Mouse (Mus musculus) heart, postnatal 25 days (tissue): ENCODE measurements around the gene Mroh3. TPM values are rescaled to one million over a fixed set of nuclear protein-coding genes. Genes with fewer than 3 reads are reported as not detected.

ENCODE experiments used
- DNase-seq: peaks from one replicate; pipeline ENCODE4 v3.0.0; 2022; ENCODE audit warnings: low spot score
- intact Hi-C: fragments of 180-260 bp; cut with DNase I; formaldehyde crosslinking; loops from one replicate; pipeline ENCODE4 v1.15.1; 2025
- total RNA-seq, 2 experiments: library from RNA; stranded (reverse); gene quantifications; 2 replicates each; pipeline ENCODE4 v1.2.3; 2021

Mroh3 gene
- total RNA-seq, 2 experiments from 2014 or later = not detected

GRCm38 (mm10) chr1:136161333-136161921, 51.2 kb downstream of the Mroh3 start:
- intact Hi-C loops = no loop called here
- no peak for DNase-seq

DNA sequence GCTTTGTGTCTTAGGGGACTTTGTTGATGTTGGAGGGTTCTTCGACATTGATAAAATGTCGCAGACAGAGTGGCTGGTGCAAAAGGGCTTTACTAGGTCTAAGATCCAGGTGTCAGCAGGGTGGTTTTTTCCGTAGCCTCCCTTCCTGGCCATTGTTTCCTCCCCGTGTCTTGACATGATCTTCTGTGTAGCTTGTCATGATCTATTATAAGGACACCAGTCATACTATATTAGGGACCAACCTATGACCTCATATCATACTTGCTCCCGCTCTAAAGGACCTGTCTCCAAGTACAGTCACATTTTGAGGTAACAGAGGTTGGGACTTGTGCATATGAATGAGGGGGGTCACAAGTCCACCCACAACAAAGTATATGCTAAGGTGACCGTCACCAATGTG, 51.7 kb downstream of the Mroh3 start:
- intact Hi-C loops = no loop called here
- no peak for DNase-seq

- intact Hi-C loops = no loop called here
These were observed 52.3 kb downstream of the Mroh3 start for GRCm38 (mm10) chr1:136160297-136160696.

DNA sequence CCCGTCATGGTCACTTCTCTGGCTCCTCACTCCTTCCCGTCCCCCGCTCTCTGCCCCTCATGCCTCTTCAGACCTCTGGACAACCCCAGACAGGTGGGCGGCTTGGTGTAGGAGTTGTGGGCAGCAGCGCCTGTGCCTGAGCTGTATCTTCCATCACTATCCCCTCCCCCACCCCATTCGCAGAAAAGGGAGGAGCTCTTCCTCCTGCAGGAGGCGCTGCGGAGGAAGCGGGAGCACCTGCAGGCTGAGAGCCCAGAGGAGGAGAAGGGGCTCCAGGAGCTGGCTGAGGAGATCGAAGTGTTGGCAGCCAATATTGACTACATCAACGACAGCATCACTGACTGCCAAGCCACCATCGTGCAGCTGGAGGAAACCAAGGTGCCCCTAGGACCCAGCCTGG, 52.8 kb downstream of the Mroh3 start:
- intact Hi-C loops = no loop called here
- no peak for DNase-seq

More at GRCm38 (mm10) chr1:136160297-136160696, 52.3 kb downstream of the Mroh3 start:
- no peak for DNase-seq

- DNase-seq = no peak
- intact Hi-C loops = no loop called here
These were observed 55.7 kb downstream of the Mroh3 start for GRCm38 (mm10) chr1:136156951-136157350.

- intact Hi-C loops = no loop called here
- DNase-seq = no peak
These were observed 56.3 kb downstream of the Mroh3 start for GRCm38 (mm10) chr1:136156304-136156703.

GRCm38 (mm10) chr1:136151371-136151770, 61.3 kb downstream of the Mroh3 start:
- DNase-seq = no peak
- intact Hi-C loops = no loop called here

GRCm38 (mm10) chr1:136149702-136150101, 62.9 kb downstream of the Mroh3 start:
- intact Hi-C loops = no loop called here
- DNase-seq = no peak

- intact Hi-C loops = no loop called here
These were observed 69.1 kb downstream of the Mroh3 start for GRCm38 (mm10) chr1:136143514-136143913.

DNA sequence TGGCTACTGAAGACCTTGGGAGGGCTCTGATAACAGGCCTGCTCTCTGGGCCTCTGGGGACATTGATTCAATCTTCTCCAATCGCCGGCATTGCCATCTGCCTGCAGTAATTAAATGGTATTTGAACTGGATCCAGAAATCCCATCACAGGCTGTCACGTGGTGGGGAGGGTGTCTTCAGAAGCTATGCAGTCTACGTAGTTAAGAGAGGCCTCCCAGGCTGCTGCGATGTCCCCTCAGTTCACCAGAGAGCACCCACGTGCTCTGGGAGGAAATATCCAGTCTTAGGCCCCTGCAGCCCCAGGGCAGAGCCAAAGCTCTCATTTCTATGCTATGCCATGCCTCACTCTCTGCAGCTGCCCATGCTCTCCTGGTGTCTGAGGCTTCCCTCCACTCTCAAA, 70.3 kb downstream of the Mroh3 start:
- no peak for DNase-seq
- intact Hi-C loops = no loop called here

More at GRCm38 (mm10) chr1:136143514-136143913, 69.1 kb downstream of the Mroh3 start:
- no peak for DNase-seq

DNA sequence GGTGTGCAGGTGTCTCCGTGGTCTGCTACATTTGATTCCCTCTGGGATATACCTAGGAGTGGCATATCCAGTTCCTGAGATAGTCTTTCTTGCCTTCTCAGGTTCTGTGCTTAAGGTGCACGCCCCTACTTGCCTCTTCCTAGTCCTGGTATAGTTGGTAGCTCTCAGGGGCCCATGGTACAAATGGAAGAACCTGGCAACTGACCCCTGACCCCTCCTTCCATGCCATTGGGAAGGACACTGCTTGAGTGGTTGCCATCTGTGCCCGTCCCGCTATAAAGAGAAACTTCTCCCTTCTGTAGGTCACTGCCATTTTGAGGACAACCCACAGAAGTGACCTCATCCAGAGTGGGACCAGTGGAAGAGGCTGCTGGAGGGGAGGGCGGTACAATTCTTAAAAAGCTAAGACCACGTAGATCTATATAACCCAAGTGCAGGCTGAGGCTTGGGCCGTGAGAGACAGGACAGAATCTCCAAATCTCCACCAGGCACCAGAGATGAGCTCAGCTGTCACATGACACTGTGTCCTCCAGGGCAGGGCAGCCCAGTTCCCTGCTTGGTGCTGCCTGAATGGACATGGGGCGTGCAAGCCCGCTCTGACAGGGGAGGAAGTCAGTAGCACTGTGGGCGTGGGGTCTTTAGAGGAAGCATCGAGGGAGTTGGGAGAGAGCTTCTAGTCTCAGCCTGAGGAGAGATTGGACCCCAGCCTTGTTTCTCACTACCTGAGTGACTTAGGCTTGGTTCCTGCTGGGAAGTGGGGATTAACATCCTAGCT, 71.3 kb downstream of the Mroh3 start:
- no peak for DNase-seq
- intact Hi-C loops = no loop called here

DNA sequence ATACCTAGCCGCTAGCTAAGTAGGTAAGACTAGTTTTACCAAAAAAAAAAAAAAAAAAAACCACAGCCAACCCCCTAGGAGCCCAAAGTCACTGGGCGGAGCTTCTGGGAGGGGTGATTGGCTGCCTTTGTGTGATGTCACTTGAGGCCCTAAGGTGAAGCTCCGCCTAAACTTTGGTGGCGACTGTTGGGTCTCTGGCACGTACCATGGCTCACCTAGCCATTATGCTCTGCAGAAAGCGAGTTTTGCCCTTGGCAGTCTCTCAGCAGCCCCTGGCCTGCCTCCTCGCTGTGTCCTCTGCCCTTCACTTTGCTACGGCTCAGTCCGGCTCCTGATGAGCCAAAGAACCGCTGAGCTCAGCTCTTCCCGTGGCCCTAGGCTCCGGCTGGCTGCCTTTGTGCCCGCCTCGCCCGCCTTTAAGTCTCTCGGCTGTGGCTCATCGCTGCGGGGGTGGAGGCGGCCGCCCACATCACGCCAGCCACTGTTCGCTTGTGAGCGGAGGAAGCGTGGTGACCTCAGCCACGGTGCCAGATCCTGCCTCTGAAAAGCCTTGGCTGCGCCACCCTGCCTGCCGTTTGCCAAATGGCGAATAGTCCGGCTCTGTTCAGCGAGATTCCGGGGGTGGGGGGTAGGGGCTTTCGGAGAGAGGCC, 72.5 kb downstream of the Mroh3 start:
- peak; percentile 44 for DNase-seq
- intact Hi-C loops = no loop called here

- intact Hi-C loops = no loop called here
- DNase-seq = no peak
These were observed 74.3 kb downstream of the Mroh3 start for GRCm38 (mm10) chr1:136138191-136138830.

- DNase-seq = no peak
- intact Hi-C loops = no loop called here
These were observed 75.1 kb downstream of the Mroh3 start for GRCm38 (mm10) chr1:136137575-136137974.

- no peak for DNase-seq
- intact Hi-C loops = no loop called here
These were observed 75.5 kb downstream of the Mroh3 start for GRCm38 (mm10) chr1:136137071-136137531.

DNA sequence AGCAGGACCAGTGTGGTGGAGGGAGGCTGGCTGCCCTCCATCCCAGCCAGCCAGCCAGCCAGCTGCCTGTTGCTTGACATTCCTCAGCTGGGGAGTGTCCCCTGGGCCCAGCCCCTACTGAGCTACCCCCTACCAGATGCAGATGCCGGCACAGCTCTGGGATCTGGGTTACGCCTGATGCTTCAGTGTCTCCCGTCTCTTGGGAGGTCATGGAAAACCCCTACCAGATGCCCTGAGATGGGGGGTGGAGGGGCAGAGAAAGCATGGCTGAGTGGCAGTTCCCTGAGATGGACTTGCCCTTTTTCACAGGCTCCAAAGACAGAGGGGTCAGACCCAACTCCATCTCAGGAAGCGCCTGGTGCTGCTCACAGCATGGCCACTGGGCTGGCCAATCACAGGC, 76.1 kb downstream of the Mroh3 start:
- DNase-seq = no peak
- intact Hi-C loops = no loop called here

GRCm38 (mm10) chr1:136135777-136136444, 76.7 kb downstream of the Mroh3 start:
- DNase-seq = no peak
- intact Hi-C loops = no loop called here

DNA sequence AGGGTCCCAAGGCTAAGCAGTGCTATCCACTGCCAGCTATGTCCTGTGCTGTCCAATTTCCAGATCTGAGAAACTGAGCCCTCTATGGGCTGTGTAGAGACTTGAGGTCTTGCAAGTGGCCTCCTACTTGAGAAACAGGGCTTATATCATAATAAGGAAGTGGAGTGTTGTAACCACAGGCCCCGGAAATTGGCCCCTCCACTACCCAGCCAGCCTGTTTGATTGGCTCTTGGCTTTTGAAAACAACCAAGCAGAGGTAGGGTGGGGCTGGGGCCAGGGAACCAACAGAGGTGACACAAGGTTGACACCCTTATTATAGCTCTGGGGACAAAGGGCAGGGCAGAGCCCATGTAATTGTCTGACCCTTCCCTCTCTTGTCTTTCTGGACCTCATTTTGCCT, 77.6 kb downstream of the Mroh3 start:
- intact Hi-C loops = no loop called here
- no peak for DNase-seq

GRCm38 (mm10) chr1:136134547-136134946, 78.1 kb downstream of the Mroh3 start:
- no peak for DNase-seq
- intact Hi-C loops = no loop called here
